Mouse (Mus musculus) liver, postnatal 0 days (tissue): Measurements from ENCODE around the gene Phlda1. TPM values are rescaled to one million over a fixed set of nuclear protein-coding genes. Genes with fewer than 3 reads are reported as not detected.

ENCODE experiments used
- ATAC-seq: fragments of 200-750 bp; cut with Nextera tagmentation; 2 replicates; pipeline ENCODE4 v1.8.0; 2017; ENCODE audit warnings: mild to moderate bottlenecking, moderate library complexity
- DNase-seq: peaks from one replicate; pipeline ENCODE4 v3.0.0-alpha.2; 2016
- H3K27ac ChIP-seq: fragments of 300-500 bp; sonication (generic); 2 replicates; pipeline ENCODE4 v1.5.1; 2014; ENCODE audit warnings: antibody characterized with exemption, moderate library complexity, mild to moderate bottlenecking, low read depth
- H3K27me3 ChIP-seq: fragments of 300-500 bp; sonication (generic); 2 replicates; pipeline ENCODE4 v1.6.1; 2014; ENCODE audit warnings: low read length, control low read depth, mixed read lengths; ENCODE audit not compliant: insufficient read depth
- H3K36me3 ChIP-seq: fragments of 300-500 bp; sonication (generic); replicated peaks from 2 replicates; pipeline ENCODE4 v1.6.1; 2014; ENCODE audit warnings: mild to moderate bottlenecking, control low read depth, low read length, moderate library complexity, mixed read lengths; ENCODE audit not compliant: insufficient read depth
- H3K4me1 ChIP-seq: fragments of 300-500 bp; sonication (generic); 2 replicates; pipeline ENCODE4 v1.6.1; 2014; ENCODE audit warnings: antibody characterized with exemption, mild to moderate bottlenecking, control low read depth; ENCODE audit not compliant: insufficient read depth
- H3K4me2 ChIP-seq: fragments of 300-500 bp; sonication (generic); 2 replicates; pipeline ENCODE4 v1.6.1; 2014; ENCODE audit warnings: low read depth, mild to moderate bottlenecking, low read length, moderate library complexity, mixed read lengths
- H3K4me3 ChIP-seq: fragments of 300-500 bp; sonication (generic); 2 replicates; pipeline ENCODE4 v1.5.1; 2014; ENCODE audit warnings: low read depth, low read length
- H3K9ac ChIP-seq: fragments of 300-500 bp; sonication (generic); replicated peaks from 2 replicates; pipeline ENCODE4 v1.6.1; 2014; ENCODE audit warnings: mild to moderate bottlenecking, moderate library complexity
- H3K9me3 ChIP-seq: fragments of 300-500 bp; sonication (generic); 2 replicates; pipeline ENCODE4 v1.6.1; 2016; ENCODE audit warnings: mild to moderate bottlenecking, control low read depth, low read length, mixed read lengths
- CTCF ChIP-seq: sonication (generic); IDR thresholded peaks from 2 replicates; pipeline ENCODE4 v1.5.1; 2016; ENCODE audit warnings: antibody characterized with exemption, low read depth
- EP300 ChIP-seq: IDR thresholded peaks from 2 replicates; pipeline ENCODE4 v1.6.1; 2016; ENCODE audit warnings: antibody characterized with exemption, low read depth, mild to moderate bottlenecking
- WGBS: fragments of 180-500 bp; shearing (Covaris S2); extraction: QIAGEN DNeasy Blood & Tissue Kit; methylation state at CpG from one replicate; pipeline ENCODE4 v1.1.7; 2014; ENCODE audit not compliant: insufficient replicate concordance; 5-methylcytosine and 5-hydroxymethylcytosine counted together
- polyA plus RNA-seq: library from polyadenylated mRNA; unstranded; fragments of >200 nt; fragmentation: Nextera tagmentation; extraction: Ambion mirVana; gene quantifications from 2 replicates; pipeline ENCODE4 v1.2.1, GENCODE M21; 2015

Gene Phlda1
- polyA plus RNA-seq: 29.6 and 32.1 TPM in 2 replicates

GRCm38 (mm10) chr10:111506101-111506925 is at the start of gene Phlda1:
TSS of gene Phlda1 (plus strand) at chr10:111506286.
- peak; percentile 95 for ATAC-seq

GRCm38 (mm10) chr10:111458088-111458487 is 48.0 kb upstream of the Phlda1 start:
- H3K4me2 ChIP-seq: no peak overlapping the region
- ATAC-seq: no peak
- 72% methylated on average over 7 of the region's 7 CpGs for WGBS

More at GRCm38 (mm10) chr10:111506101-111506925, at the start of gene Phlda1:
- peaks cover 9% of the 10 kb centered on the region for H3K4me1 ChIP-seq
- peak within 1 kb of the TSS; percentile 84 for H3K9ac ChIP-seq
- peak within 1 kb of the TSS; percentile 81 for H3K4me3 ChIP-seq
- TF ChIP-seq EP300 (no peak; the same call in 1 of the 2 replicates), CTCF (peak; percentile 36)
- H3K9me3 ChIP-seq: no peaks in the 10 kb centered on the region
- peak within 1 kb of the TSS; percentile 93 for H3K27ac ChIP-seq
- peak within 1 kb of the TSS; percentile 82 for H3K4me2 ChIP-seq
- under 1% methylated on average over 71 of the region's 94 CpGs for WGBS
- DNase-seq: peak; percentile 95
- H3K36me3 ChIP-seq: no peaks in the 10 kb centered on the region
- H3K27me3 ChIP-seq: peaks cover 13% of the 10 kb centered on the region; the same call in 1 of the 2 replicates

GRCm38 (mm10) chr10:111459040-111459439 is 47.0 kb upstream of the Phlda1 start:
- Histone ChIP-seq H3K36me3 (no peaks in the 10 kb centered on the region), H3K4me3 (no peak overlapping the region), H3K9ac (no peak overlapping the region), H3K27ac (no peak overlapping the region), H3K9me3 (no peaks in the 10 kb centered on the region), H3K27me3 (no peaks in the 10 kb centered on the region), H3K4me2 (no peak overlapping the region), H3K4me1 (peaks cover 11% of the 10 kb centered on the region)
- TF ChIP-seq CTCF (no peak), EP300 (no peak)
- 82% methylated on average over 9 of the region's 9 CpGs for WGBS
- ATAC-seq: no peak
- no peak for DNase-seq

More at GRCm38 (mm10) chr10:111458088-111458487, 48.0 kb upstream of the Phlda1 start:
- no peak overlapping the region for H3K27ac ChIP-seq
- no peaks in the 10 kb centered on the region for H3K27me3 ChIP-seq
- H3K9me3 ChIP-seq: no peaks in the 10 kb centered on the region
- no peak overlapping the region for H3K4me3 ChIP-seq
- H3K9ac ChIP-seq: no peak overlapping the region
- TF ChIP-seq EP300: no peak
- no peak for TF ChIP-seq CTCF
- H3K4me1 ChIP-seq: peaks cover 11% of the 10 kb centered on the region
- no peaks in the 10 kb centered on the region for H3K36me3 ChIP-seq
- DNase-seq: no peak

GRCm38 (mm10) chr10:111459874-111460273 is 46.2 kb upstream of the Phlda1 start:
- no peak for ATAC-seq
- TF ChIP-seq EP300: no peak
- no peak for TF ChIP-seq CTCF
- Histone ChIP-seq H3K27me3 (no peaks in the 10 kb centered on the region), H3K9ac (no peak overlapping the region), H3K36me3 (no peaks in the 10 kb centered on the region), H3K27ac (no peak overlapping the region), H3K4me3 (no peak overlapping the region), H3K4me2 (no peak overlapping the region), H3K4me1 (peaks cover 11% of the 10 kb centered on the region), H3K9me3 (no peaks in the 10 kb centered on the region)
- no peak for DNase-seq
- 56% methylated on average over 3 of the region's 3 CpGs for WGBS

- DNase-seq: no peak
- Histone ChIP-seq H3K4me1 (peaks cover 11% of the 10 kb centered on the region), H3K4me3 (no peak overlapping the region), H3K36me3 (no peaks in the 10 kb centered on the region), H3K27me3 (no peaks in the 10 kb centered on the region), H3K9me3 (no peaks in the 10 kb centered on the region), H3K9ac (no peak overlapping the region), H3K27ac (no peak overlapping the region), H3K4me2 (no peak overlapping the region)
- ATAC-seq: 0 out of 2 replicates have a peak, but pooled peaks have one; percentile 38
- TF ChIP-seq EP300 (no peak), CTCF (no peak)
- WGBS: 43% methylated on average over 4 of the region's 4 CpGs
These were observed 45.7 kb upstream of the Phlda1 start for GRCm38 (mm10) chr10:111460381-111460780.

GRCm38 (mm10) chr10:111464833-111465232 is 41.3 kb upstream of the Phlda1 start:
- no peak for DNase-seq
- Histone ChIP-seq H3K4me2 (no peak overlapping the region), H3K27me3 (no peaks in the 10 kb centered on the region), H3K36me3 (no peaks in the 10 kb centered on the region), H3K4me1 (peaks cover 7% of the 10 kb centered on the region), H3K9me3 (no peaks in the 10 kb centered on the region), H3K4me3 (no peak overlapping the region), H3K27ac (no peak overlapping the region), H3K9ac (no peak overlapping the region)
- no peak for ATAC-seq
- WGBS: 43% methylated on average over 1 of the region's 1 CpGs
- TF ChIP-seq EP300 (no peak), CTCF (no peak)
